Mouse (Mus musculus) gastrocnemius, adult 2 months (tissue): ENCODE data around the gene Npr1. TPM values are rescaled to one million over a fixed set of nuclear protein-coding genes. Genes with fewer than 3 reads are reported as not detected.

Source experiments
- DNase-seq: peaks from one replicate; pipeline ENCODE4 v3.0.0; 2022
- H3K27ac ChIP-seq: fragments of 200-600 bp; 2 replicates; pipeline ENCODE4 v1.8.1; 2022; ENCODE audit warnings: mild to moderate bottlenecking
- H3K4me3 ChIP-seq: fragments of 200-600 bp; 2 replicates; pipeline ENCODE4 v1.8.1; 2022; ENCODE audit warnings: mild to moderate bottlenecking, moderate library complexity
- CTCF ChIP-seq: fragments of 200-600 bp; IDR thresholded peaks from 2 replicates; pipeline ENCODE4 v1.8.1; 2022; ENCODE audit warnings: antibody characterized with exemption, mild to moderate bottlenecking, moderate library complexity
- intact Hi-C: fragments of 180-260 bp; cut with DNase I; formaldehyde crosslinking; loops from one replicate; pipeline ENCODE4 v1.15.1; 2025
- total RNA-seq, 2 experiments: library from RNA; stranded (reverse); gene quantifications; 2 replicates each; pipeline ENCODE4 v1.2.3; 2021

Npr1 gene
- total RNA-seq, 2 experiments from 2014 or later = 6.5 to 8.3 TPM

- intact Hi-C loops = loop anchor here (10.0 kb wide), 1 partner anchor 257 kb away; the partner anchor contains the start of genes Rab13 and Rps27
- no peak overlapping the region for H3K27ac ChIP-seq
- no peak overlapping the region for H3K4me3 ChIP-seq
- TF ChIP-seq CTCF = peak; percentile 68
- peak; percentile 47 for DNase-seq
Measured at GRCm38 (mm10) chr3:90472213-90472612, 6.5 kb upstream of the Npr1 start.

DNA sequence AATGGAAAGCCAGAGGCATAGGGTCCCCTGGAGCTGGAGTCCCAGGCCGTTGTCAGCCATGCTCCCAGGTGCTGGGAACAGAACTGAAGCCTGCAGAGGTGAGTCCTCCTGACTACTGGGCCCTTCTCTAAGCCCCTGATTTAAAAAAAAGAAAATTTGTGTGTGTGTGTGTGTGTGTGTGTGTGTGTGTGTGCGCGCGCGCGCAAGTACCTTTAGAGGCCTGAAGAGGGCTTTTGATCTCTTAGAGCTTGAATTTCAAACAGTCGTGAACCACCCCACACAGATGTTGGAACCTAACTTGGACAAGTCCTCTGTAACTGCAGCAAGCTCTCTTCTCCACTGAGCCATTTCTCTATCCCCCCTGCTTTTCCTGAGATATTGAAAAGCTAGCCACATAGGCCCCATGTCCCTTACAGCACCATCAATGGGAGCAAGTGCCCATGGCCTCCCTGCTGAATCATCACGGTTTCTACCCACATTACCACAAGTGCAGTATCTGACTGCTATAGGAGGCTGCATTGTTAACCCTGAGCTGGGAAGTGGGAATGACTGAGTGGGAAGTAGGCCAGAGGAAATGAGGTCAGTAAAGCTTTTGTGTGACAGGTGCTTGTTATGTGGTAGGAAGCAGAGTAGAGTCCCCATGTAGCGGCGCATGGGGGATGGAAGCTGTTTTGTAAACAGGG, 2.1 kb upstream of the Npr1 start:
- intact Hi-C loops = loop anchor here (5.0 kb wide), 1 partner anchor 35 kb away; the partner anchor contains the start of gene Ints3
- no peak for DNase-seq

DNA sequence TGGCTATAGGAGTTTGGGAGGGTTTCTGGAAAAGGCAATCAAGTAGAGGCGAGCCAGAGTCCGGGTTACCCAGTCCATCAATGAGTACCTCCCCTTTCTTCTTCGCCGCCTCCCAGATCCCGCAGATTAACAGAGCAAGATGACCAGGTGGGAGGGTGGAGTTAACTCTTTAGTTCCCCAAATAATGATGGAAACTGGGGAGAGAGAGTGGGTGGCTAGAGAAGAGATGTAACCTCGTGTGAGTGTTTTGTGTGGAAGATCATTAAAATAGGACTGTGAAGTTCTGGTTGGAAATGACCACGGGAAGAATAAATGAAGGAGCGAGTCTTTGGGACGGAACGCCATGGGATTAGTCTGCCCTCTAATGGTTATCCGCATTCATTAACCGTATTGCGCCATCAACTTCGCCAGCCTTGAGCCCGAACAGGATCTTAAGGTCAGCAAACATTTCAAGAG, 673 bp upstream of the Npr1 start:
- intact Hi-C loops = loop anchor here (1.0 to 5.0 kb wide), 2 partner anchors 34 to 54 kb away; partner anchors contain the start of gene Ints3
- peak; percentile 87 for TF ChIP-seq CTCF
- Histone ChIP-seq H3K27ac (peak overlapping the region; percentile 88), H3K4me3 (peak overlapping the region; percentile 88)
- peak; percentile 66 for DNase-seq

More for the DNA sequence above, 2.1 kb upstream of the Npr1 start:
- Histone ChIP-seq H3K27ac (no peak overlapping the region), H3K4me3 (no peak overlapping the region)
- TF ChIP-seq CTCF = no peak

GRCm38 (mm10) chr3:90465081-90465685, 483 bp downstream of the Npr1 start:
- intact Hi-C loops = loop anchor here (5.0 kb wide), 1 partner anchor 33 kb away; the partner anchor contains the start of gene Ints3
- peak; percentile 52 for DNase-seq
- H3K27ac ChIP-seq = peak overlapping the region; percentile 88

DNA sequence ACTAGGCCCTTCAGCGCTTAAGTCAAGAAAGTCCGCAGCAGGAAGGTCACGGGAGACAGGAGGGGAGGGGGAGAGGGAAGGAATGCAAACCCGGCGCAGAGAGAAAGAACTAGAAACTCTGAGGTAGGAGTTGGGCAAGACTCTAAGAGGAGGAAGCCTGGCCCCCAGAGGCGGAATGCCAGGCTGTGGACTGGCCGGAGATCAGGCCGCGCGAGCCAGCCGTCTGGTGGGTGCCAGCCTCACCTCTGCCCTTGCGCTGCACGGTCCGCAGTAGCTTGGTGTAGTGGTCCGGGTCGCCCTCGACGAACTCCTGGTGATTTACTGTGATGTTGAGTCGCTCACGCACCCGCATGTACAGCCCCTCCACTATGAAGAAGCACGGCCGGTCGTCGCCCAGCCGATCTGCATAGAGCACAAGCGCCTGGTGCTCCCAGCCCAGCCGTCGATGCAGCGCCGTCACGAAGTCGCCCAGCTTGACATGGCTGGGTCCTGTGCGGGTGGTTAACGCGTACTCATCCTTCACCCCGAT, 1.1 kb downstream of the Npr1 start:
- intact Hi-C loops = loop anchor here (5.0 kb wide), 1 partner anchor 32 kb away; the partner anchor contains the start of gene Ints3
- no peak for DNase-seq
- H3K4me3 ChIP-seq = peak overlapping the region; percentile 88
- peak overlapping the region; percentile 88 for H3K27ac ChIP-seq
- TF ChIP-seq CTCF = no peak

More at GRCm38 (mm10) chr3:90465081-90465685, 483 bp downstream of the Npr1 start:
- TF ChIP-seq CTCF = no peak
- H3K4me3 ChIP-seq = peak overlapping the region; percentile 88

GRCm38 (mm10) chr3:90462579-90462978, 3.1 kb downstream of the Npr1 start:
- peak overlapping the region; percentile 88 for H3K4me3 ChIP-seq
- peak overlapping the region; percentile 38; the same call in 1 of the 2 replicates for H3K27ac ChIP-seq
- TF ChIP-seq CTCF = no peak
- intact Hi-C loops = no loop called here
- no peak for DNase-seq

DNA sequence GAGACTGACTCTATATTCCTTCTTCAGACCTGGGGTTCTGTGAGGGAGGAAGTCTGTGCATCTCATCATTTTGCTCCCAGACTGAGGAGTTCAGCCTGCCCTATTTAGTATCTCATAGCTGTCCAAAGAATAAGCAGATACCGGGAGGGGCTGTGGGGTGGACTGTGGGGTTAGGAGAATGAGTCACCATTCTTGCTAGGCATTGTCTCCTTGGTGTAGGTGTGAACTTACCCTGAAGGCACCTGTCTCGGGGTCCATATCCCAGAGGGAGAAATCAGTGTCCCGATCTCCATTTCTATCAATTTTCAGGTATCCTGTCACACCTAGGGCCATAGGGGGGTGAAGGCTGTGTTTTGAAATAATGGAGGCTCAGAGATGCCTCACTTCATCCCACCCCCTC, 3.7 kb downstream of the Npr1 start:
- intact Hi-C loops = no loop called here
- no peak for DNase-seq
- TF ChIP-seq CTCF = no peak
- Histone ChIP-seq H3K4me3 (peak overlapping the region; percentile 88; the same call in 1 of the 2 replicates), H3K27ac (no peak overlapping the region)

- intact Hi-C loops = no loop called here
- H3K27ac ChIP-seq = no peak overlapping the region
- DNase-seq = no peak
- TF ChIP-seq CTCF = no peak
- no peak overlapping the region for H3K4me3 ChIP-seq
Measured at GRCm38 (mm10) chr3:90460315-90460714, 5.4 kb downstream of the Npr1 start.

- no peak for TF ChIP-seq CTCF
- no peak overlapping the region for H3K4me3 ChIP-seq
- DNase-seq = no peak
- intact Hi-C loops = no loop called here
- H3K27ac ChIP-seq = peak overlapping the region; percentile 28; the same call in 1 of the 2 replicates
Measured at GRCm38 (mm10) chr3:90459727-90460126, 5.9 kb downstream of the Npr1 start.

GRCm38 (mm10) chr3:90454931-90455330, 10.7 kb downstream of the Npr1 start:
- no peak for DNase-seq
- H3K4me3 ChIP-seq = no peak overlapping the region
- intact Hi-C loops = no loop called here
- no peak for TF ChIP-seq CTCF
- no peak overlapping the region for H3K27ac ChIP-seq

- DNase-seq = no peak
- Histone ChIP-seq H3K4me3 (no peak overlapping the region), H3K27ac (peak overlapping the region; percentile 56)
- intact Hi-C loops = no loop called here
- no peak for TF ChIP-seq CTCF
Measured at GRCm38 (mm10) chr3:90451396-90452095, 14.1 kb downstream of the Npr1 start.

- H3K27ac ChIP-seq = peak overlapping the region; percentile 56
- H3K4me3 ChIP-seq = no peak overlapping the region; the same call in 1 of the 2 replicates
- DNase-seq = no peak
- intact Hi-C loops = no loop called here
- TF ChIP-seq CTCF = no peak
Measured at GRCm38 (mm10) chr3:90450874-90451273, 14.8 kb downstream of the Npr1 start.
